Mouse (Mus musculus) liver, postnatal 0 days (tissue): ENCODE results near the gene Nfib.

Experiments used
- CTCF ChIP-seq: sonication (generic); IDR thresholded peaks from 2 replicates; pipeline ENCODE4 v1.5.1; 2016; ENCODE audit warnings: antibody characterized with exemption, low read depth
- EP300 ChIP-seq: IDR thresholded peaks from 2 replicates; pipeline ENCODE4 v1.6.1; 2016; ENCODE audit warnings: antibody characterized with exemption, low read depth, mild to moderate bottlenecking

DNA sequence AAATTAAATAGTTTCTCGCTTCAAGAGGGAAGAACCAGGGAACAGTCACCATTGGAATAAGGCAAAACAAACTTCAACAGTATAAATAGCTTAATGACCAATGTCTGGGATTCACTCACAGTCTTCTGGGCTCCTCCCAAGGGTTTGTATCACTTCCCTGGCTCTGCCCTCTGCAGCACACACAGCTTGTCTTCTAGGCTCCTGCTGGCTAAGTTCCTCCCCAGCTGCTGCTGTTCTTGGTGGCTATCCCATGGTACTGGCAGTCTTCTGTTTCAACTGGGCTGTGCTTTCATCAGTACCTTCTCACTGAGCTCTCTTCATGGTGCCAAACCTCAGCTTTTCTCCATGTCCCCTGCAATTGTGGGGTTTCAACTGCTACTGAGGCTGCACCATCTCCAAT, 157.3 kb downstream of the Nfib start:
- no peak for TF ChIP-seq EP300
- no peak for TF ChIP-seq CTCF
